Mouse (Mus musculus) liver, embryonic 14 days (tissue): Measurements from ENCODE around the gene Hist2h4. TPM values are rescaled to one million over a fixed set of nuclear protein-coding genes. Genes with fewer than 3 reads are reported as not detected.

Experiments
- polyA plus RNA-seq: library from polyadenylated mRNA; depleted of rRNA; stranded (reverse); fragments of >200 nt; gene quantifications from 2 replicates; pipeline ENCODE4 v1.2.3, GENCODE M21; 2012; rRNA removed

Hist2h4 gene
- 9.6 and 12.2 TPM in 2 replicates for polyA plus RNA-seq

GRCm38 (mm10) chr3:96262979-96263550, at the start of gene Hist2h4:
Hist2h4 (minus strand) TSS chr3:96263311.

GRCm38 (mm10) chr3:96293787-96294186, 30.7 kb upstream of the Hist2h4 start, which contains the start of gene Fcgr1:
Fcgr1 (minus strand) TSS chr3:96293969.

GRCm38 (mm10) chr3:96269511-96270474, 6.7 kb upstream of the Hist2h4 start, which contains the start of gene Hist2h2bb:
Hist2h2bb (plus strand) TSS chr3:96269752.

GRCm38 (mm10) chr3:96268051-96268775, 5.1 kb upstream of the Hist2h4 start, which contains the start of gene Hist2h3b:
Hist2h3b (plus strand) TSS chr3:96268654.

GRCm38 (mm10) chr3:96246427-96246856, 16.7 kb downstream of the Hist2h4 start, which contains the start of gene Hist2h3c1:
Hist2h3c1 (plus strand) TSS chr3:96246685.

GRCm38 (mm10) chr3:96245003-96245886, 17.9 kb downstream of the Hist2h4 start, which contains the start of gene Hist2h2aa1:
Hist2h2aa1 (plus strand) TSS chr3:96245497.

GRCm38 (mm10) chr3:96239949-96240798, 22.9 kb downstream of the Hist2h4 start, which contains the start of gene Hist2h2aa2:
Hist2h2aa2 (minus strand) TSS chr3:96240276.

GRCm38 (mm10) chr3:96238954-96239793, 23.9 kb downstream of the Hist2h4 start, which contains the start of gene Hist2h3c2:
Hist2h3c2 (minus strand) TSS chr3:96239127.

GRCm38 (mm10) chr3:96220765-96221639, 42.1 kb downstream of the Hist2h4 start, which contains the start of the genes Hist2h2ac and Hist2h2be:
Hist2h2ac (minus strand) TSS chr3:96220880.
Hist2h2be (plus strand) TSS chr3:96221119.

GRCm38 (mm10) chr3:96219661-96220130, 43.4 kb downstream of the Hist2h4 start, which contains the start of the genes Bola1 and Hist2h2ab:
Bola1 (minus strand) TSS chr3:96219709.
Hist2h2ab (plus strand) TSS chr3:96219865.

Other genes starting within 250 kb of the Hist2h4 start
- 7.2 and 8.1 TPM in 2 replicates for gene Vps45, start 204.8 kb downstream of the Hist2h4 start, polyA plus RNA-seq
- gene Otud7b, start 158.8 kb downstream of the Hist2h4 start, polyA plus RNA-seq, result 3.6 TPM in 2 replicates
- gene Mtmr11, start 101.3 kb downstream of the Hist2h4 start, polyA plus RNA-seq, result 2.8 and 3.5 TPM in 2 replicates
- 40.1 and 53.9 TPM in 2 replicates for gene Sf3b4, start 91.0 kb downstream of the Hist2h4 start, polyA plus RNA-seq
- 0.32 and 0.33 TPM in 2 replicates for gene Sv2a, start 82.2 kb downstream of the Hist2h4 start, polyA plus RNA-seq
- gene Bola1, start 43.6 kb downstream of the Hist2h4 start, polyA plus RNA-seq, result 30.6 and 31.1 TPM in 2 replicates
- 0.89 and 1.2 TPM in 2 replicates for gene Hist2h2ab, start 43.4 kb downstream of the Hist2h4 start, polyA plus RNA-seq
- 17.7 and 18.2 TPM in 2 replicates for gene Hist2h2ac, start 42.4 kb downstream of the Hist2h4 start, polyA plus RNA-seq
- gene Hist2h2be, start 42.2 kb downstream of the Hist2h4 start, polyA plus RNA-seq, result 7.9 and 10.3 TPM in 2 replicates
- gene Hist2h3c2, start 24.2 kb downstream of the Hist2h4 start, polyA plus RNA-seq, result 79.4 and 94.5 TPM in 2 replicates
- 23.7 and 29.8 TPM in 2 replicates for gene Hist2h2aa2, start 23.0 kb downstream of the Hist2h4 start, polyA plus RNA-seq
- 41.3 and 48.8 TPM in 2 replicates for gene Hist2h2aa1, start 17.8 kb downstream of the Hist2h4 start, polyA plus RNA-seq
- 2.4 and 2.8 TPM in 2 replicates for gene Hist2h3c1, start 16.6 kb downstream of the Hist2h4 start, polyA plus RNA-seq
- 63.6 and 74.6 TPM in 2 replicates for gene Hist2h3b, start 5.3 kb upstream of the Hist2h4 start, polyA plus RNA-seq
- 13.6 and 14.2 TPM in 2 replicates for gene Hist2h2bb, start 6.4 kb upstream of the Hist2h4 start, polyA plus RNA-seq
- gene Fcgr1, start 30.7 kb upstream of the Hist2h4 start, polyA plus RNA-seq, result 2.5 and 3.7 TPM in 2 replicates
- 0.02 and 0.05 TPM in 2 replicates for gene BC107364, start 189.0 kb upstream of the Hist2h4 start, polyA plus RNA-seq